Mouse (Mus musculus) bone marrow, adult 2 months (tissue): ENCODE data around the gene Afmid.

Source experiments
- CTCF ChIP-seq: fragments of 200-500 bp; IDR thresholded peaks from 2 replicates; pipeline ENCODE4 v1.5.1; 2011; ENCODE audit warnings: low read length, control low read depth; ENCODE audit not compliant: control insufficient read depth, insufficient read depth
- POLR2A ChIP-seq: fragments of 200-500 bp; IDR thresholded peaks from 2 replicates; pipeline ENCODE4 v1.6.1; 2011; ENCODE audit warnings: low read depth, mild to moderate bottlenecking, control low read depth, low read length, borderline replicate concordance; ENCODE audit not compliant: control insufficient read depth

GRCm38 (mm10) chr11:117874419-117874818 is 48.7 kb downstream of the Afmid start:
- TF ChIP-seq CTCF (peak; percentile 33; the same call in 1 of the 2 replicates), POLR2A (no peak)
